19 mouse cellular contexts compared by ENCODE assay signal in the genomic region with DNA sequence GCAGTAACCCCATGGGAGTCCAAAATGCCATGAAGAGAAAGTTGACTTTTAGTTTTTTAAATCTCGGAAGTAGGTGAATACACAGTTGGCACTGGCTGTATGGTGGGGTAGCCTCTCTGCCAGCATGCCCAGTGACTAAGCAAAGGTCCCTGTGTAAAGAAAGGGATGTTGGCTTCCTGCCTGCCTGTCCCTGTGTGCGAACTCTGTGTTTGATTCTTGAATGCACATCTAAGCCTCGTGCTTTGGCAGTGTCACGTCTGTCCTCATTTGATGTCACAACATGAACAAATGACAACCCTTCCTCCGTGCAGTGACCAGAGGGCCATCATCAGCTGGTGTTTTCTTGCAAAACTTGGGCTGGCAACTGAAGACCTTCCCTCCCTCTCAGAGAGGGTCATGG. TPM values are rescaled to one million over a fixed set of nuclear protein-coding genes. Genes with fewer than 3 reads are reported as not detected.
"Had no signal": no experiment of that assay in that cellular context is flagged by ENCODE, and none has a peak within 500 bp of the region (broad histone marks: within the 10 kb centered on the region; RNA-seq: fewer than 3 reads in every experiment).

No protein-coding gene starts in this region.

- DNase-seq: kidney, postnatal 4 days; left cerebral cortex, postnatal 4 days; lung, embryonic 14.5 days; lung, postnatal 10 days; lung, postnatal 4 days; thymus, postnatal 4 days had no signal

- H3K27me3 ChIP-seq: limb, embryonic 13.5 days; liver, embryonic 12.5 days; midbrain, embryonic 15.5 days; neural tube, embryonic 12.5 days had no signal

- H3K4me2 ChIP-seq: limb, embryonic 13.5 days; liver, embryonic 12.5 days; lung, embryonic 14.5 days; midbrain, embryonic 11.5 days; midbrain, embryonic 15.5 days; neural tube, embryonic 12.5 days had no signal

- H3K9me3 ChIP-seq: limb, embryonic 13.5 days; liver, embryonic 12.5 days; midbrain, embryonic 15.5 days; neural tube, embryonic 12.5 days had no signal

- ATAC-seq: liver, embryonic 12.5 days; midbrain, embryonic 15.5 days had no signal

- H3K27ac ChIP-seq: kidney, postnatal 0 days; layer of hippocampus, adult 2 months; limb, embryonic 13.5 days; liver, embryonic 12.5 days; midbrain, embryonic 15.5 days; neural tube, embryonic 12.5 days; stomach, postnatal 0 days had no signal

- H3K9ac ChIP-seq: limb, embryonic 13.5 days; liver, embryonic 12.5 days; lung, embryonic 14.5 days; midbrain, embryonic 15.5 days; neural tube, embryonic 12.5 days had no signal

- H3K4me3 ChIP-seq: layer of hippocampus, adult 2 months; limb, embryonic 13.5 days; liver, embryonic 12.5 days; midbrain, embryonic 15.5 days; neural tube, embryonic 12.5 days had no signal

- H3K36me3 ChIP-seq: midbrain, embryonic 15.5 days; neural tube, embryonic 12.5 days had no signal

- H3K4me1 ChIP-seq: liver, embryonic 12.5 days; neural tube, embryonic 12.5 days had no signal

RNA-seq across cellular contexts. Expression of a gene that starts 42.4 kb away (rescaled TPM):
- total RNA-seq: layer of hippocampus, adult 2 months; left cerebral cortex, adult 18-20 months; left cerebral cortex, postnatal 10 days; left cerebral cortex, postnatal 4 days; megakaryocyte, adult 5-6 weeks; monocyte, adult 5-6 weeks had no signal
- polyA plus RNA-seq: kidney, postnatal 0 days; limb, embryonic 13.5 days; liver, embryonic 12.5 days; liver, embryonic 16.5 days; midbrain, embryonic 11.5 days; neural tube, embryonic 12.5 days had no signal
